Mouse (Mus musculus) central nervous system, embryonic 18 days (tissue): ENCODE measurements around the gene Cdh20. TPM values are rescaled to one million over a fixed set of nuclear protein-coding genes. Genes with fewer than 3 reads are reported as not detected.

Experiments used
- polyA plus RNA-seq: library from polyadenylated mRNA; depleted of rRNA; stranded (reverse); fragments of >200 nt; gene quantifications from 2 replicates; pipeline ENCODE4 v1.2.3, GENCODE M21; 2012; rRNA removed

Cdh20 gene
- polyA plus RNA-seq, result 6.0 and 7.2 TPM in 2 replicates

GRCm38 (mm10) chr1:104768371-104769249 is at the start of gene Cdh20:
TSS of gene Cdh20 (plus strand) at chr1:104768529.

